12 mouse cellular contexts compared by ENCODE assay signal in genomic region chr2:121036733-121037341, GRCm38 (mm10). TPM values are rescaled to one million over a fixed set of nuclear protein-coding genes. Genes with fewer than 3 reads are reported as not detected.
DNase-seq lines count a peak whose midpoint lies in the region; ATAC-seq and TF ChIP-seq lines count a peak whose summit lies in the region.
"Had no signal": no experiment of that assay in that cellular context is flagged by ENCODE, and none has a peak within 500 bp of the region (broad histone marks: within the 10 kb centered on the region; RNA-seq: fewer than 3 reads in every experiment).

Gene Epb42, minus strand, starts transcription at chr2:121037072.

- no peak for DNase-seq in heart, postnatal 25 days (ENCODE audit: low spot score)
- DNase-seq in G1E (ENCODE audit: low spot score): peak; percentile 66
- no peak for DNase-seq in embryonic facial prominence, embryonic 10.5 days (ENCODE audit: low spot score)
- DNase-seq in gastrocnemius, adult 18-20 months (ENCODE audit: low spot score): no peak
- no peak for DNase-seq in neural tube, embryonic 10.5 days (ENCODE audit: extremely low spot score, low spot score)
- DNase-seq in testis, postnatal 10 days (ENCODE audit: low spot score): no peak

- no peak within 1 kb of the TSS for H3K9ac ChIP-seq in heart, embryonic 12.5 days

- no peak within 1 kb of the TSS for H3K4me2 ChIP-seq in heart, embryonic 12.5 days

- intact Hi-C loops in heart, postnatal 25 days (cut with DNase I): no loop called here

- ATAC-seq in heart, embryonic 12.5 days (ENCODE audit: insufficient number of reproducible peaks, low FRiP score): peak; percentile 95
- ATAC-seq in G1E (ENCODE audit: extremely low read depth, insufficient number of reproducible peaks, low FRiP score, poor library complexity, severe bottlenecking): peak; percentile 88
- ATAC-seq: CD4-positive, CD25-positive, alpha-beta regulatory T cell, adult 4 months had no signal

- no peaks in the 10 kb centered on the region for H3K36me3 ChIP-seq in heart, embryonic 12.5 days
- H3K36me3 ChIP-seq in G1E (replicated peaks): peaks cover 3% of the 10 kb centered on the region
- H3K36me3 ChIP-seq in embryonic facial prominence, embryonic 10.5 days (replicated peaks): no peaks in the 10 kb centered on the region
- H3K36me3 ChIP-seq in megakaryocyte, embryonic 14.5 days (replicated peaks; ENCODE audit: low read length): no peaks in the 10 kb centered on the region

- peak within 1 kb of the TSS; percentile 60 for H3K27ac ChIP-seq in heart, embryonic 12.5 days (ENCODE audit: poor library complexity, severe bottlenecking)
- no peak within 1 kb of the TSS for H3K27ac ChIP-seq in embryonic facial prominence, embryonic 10.5 days (replicated peaks)
- H3K27ac ChIP-seq: kidney, postnatal 0 days had no signal

- no peaks in the 10 kb centered on the region for H3K4me1 ChIP-seq in heart, embryonic 12.5 days (replicated peaks)
- H3K4me1 ChIP-seq in G1E (ENCODE audit: insufficient read depth, low read depth, low read length): peaks cover 43% of the 10 kb centered on the region
- no peaks in the 10 kb centered on the region for H3K4me1 ChIP-seq in embryonic facial prominence, embryonic 10.5 days
- peaks cover 19% of the 10 kb centered on the region for H3K4me1 ChIP-seq in megakaryocyte, embryonic 14.5 days

- no peaks in the 10 kb centered on the region for H3K27me3 ChIP-seq in heart, embryonic 12.5 days (replicated peaks)
- H3K27me3 ChIP-seq in G1E (ENCODE audit: insufficient read depth, low read length): no peaks in the 10 kb centered on the region
- H3K27me3 ChIP-seq in embryonic facial prominence, embryonic 10.5 days (replicated peaks; ENCODE audit: low read depth, poor library complexity, severe bottlenecking): no peaks in the 10 kb centered on the region
- H3K27me3 ChIP-seq in megakaryocyte, embryonic 14.5 days (replicated peaks): no peaks in the 10 kb centered on the region

- no peak for TF ChIP-seq CTCF in G1E (IDR thresholded peaks at IDR 0.05; ENCODE audit: low read depth, low read length)

- H3K4me3 ChIP-seq in heart, embryonic 12.5 days: peak within 1 kb of the TSS; percentile 25
- H3K4me3 ChIP-seq in G1E (ENCODE audit: low read depth, low read length): peak within 1 kb of the TSS; percentile 48; the same call in 1 of the 2 replicates
- peak within 1 kb of the TSS; percentile 19; the same call in 1 of the 2 replicates for H3K4me3 ChIP-seq in embryonic facial prominence, embryonic 10.5 days
- H3K4me3 ChIP-seq in megakaryocyte, embryonic 14.5 days (replicated peaks): peak within 1 kb of the TSS; percentile 39

- WGBS in heart, embryonic 12.5 days: 27% methylated on average over 5 of the region's 5 CpGs
- WGBS in embryonic facial prominence, embryonic 10.5 days: 73% methylated on average over 5 of the region's 5 CpGs

- H3K9me3 ChIP-seq in heart, embryonic 12.5 days (replicated peaks): no peaks in the 10 kb centered on the region
- no peaks in the 10 kb centered on the region for H3K9me3 ChIP-seq in G1E (replicated peaks)
- no peaks in the 10 kb centered on the region for H3K9me3 ChIP-seq in embryonic facial prominence, embryonic 10.5 days
- H3K9me3 ChIP-seq in megakaryocyte, embryonic 14.5 days: no peaks in the 10 kb centered on the region

RNA-seq across cellular contexts. Expression of gene Epb42, which starts in this region (rescaled TPM):
- 17.9 and 18.2 TPM in 2 replicates for polyA plus RNA-seq in heart, embryonic 12.5 days (2016; fragmentation: Nextera tagmentation; extraction: Ambion mirVana)
- total RNA-seq in heart, postnatal 25 days (2021): under 1 TPM; 0.21 to 0.95 TPM
- 11.5 and 88.7 TPM in 2 replicates for total RNA-seq in G1E (2014; fragmentation: Nextera tagmentation)
- 6.2 and 6.3 TPM in 2 replicates for total RNA-seq in G1E (2017)
- 1.0 and 1.1 TPM in 2 replicates for polyA plus RNA-seq in G1E (2012)
- 5.1 and 5.3 TPM in 2 replicates for polyA plus RNA-seq in embryonic facial prominence, embryonic 10.5 days (2016; fragmentation: Nextera tagmentation; extraction: Ambion mirVana)
- polyA plus RNA-seq in megakaryocyte, embryonic 14.5 days (2012; ENCODE audit: insufficient read depth, low replicate concordance): 2.6 TPM in 1 of 2 replicates, not detected in the other
- total RNA-seq in gastrocnemius, adult 18-20 months (2021): not detected
- total RNA-seq: left cerebral cortex, postnatal 25 days had no signal
- polyA plus RNA-seq: frontal cortex, adult 2 months had no signal
